Comparison of ENCODE assay signal across 7 mouse cellular contexts in genomic region chrX:53052652-53053500, GRCm38 (mm10).
DNase-seq lines count a peak whose midpoint lies in the region; ATAC-seq and TF ChIP-seq lines count a peak whose summit lies in the region.

No protein-coding gene starts in this region.

- no peak for TF ChIP-seq POLR2A in cerebellum, adult 2 months (IDR thresholded peaks at IDR 0.05; ENCODE audit: borderline replicate concordance, insufficient read depth, low read length)

- peak overlapping the region; percentile 22; the same call in 1 of the 2 replicates for H3K4me2 ChIP-seq in intestine, embryonic 15.5 days (replicated peaks)

- TF ChIP-seq CTCF in cerebellum, adult 2 months (IDR thresholded peaks at IDR 0.05; ENCODE audit: borderline replicate concordance, insufficient read depth, low read depth, low read length): no peak

- H3K36me3 ChIP-seq in embryonic facial prominence, embryonic 10.5 days (replicated peaks): peaks cover 10% of the 10 kb centered on the region
- H3K36me3 ChIP-seq in intestine, embryonic 15.5 days: no peaks in the 10 kb centered on the region

- 18% methylated on average over 13 of the region's 13 CpGs for WGBS in embryonic facial prominence, embryonic 10.5 days
- 21% methylated on average over 13 of the region's 13 CpGs for WGBS in intestine, embryonic 15.5 days
- WGBS in cerebellum, adult 2 months: 19% methylated on average over 12 of the region's 13 CpGs

- H3K27ac ChIP-seq in embryonic facial prominence, embryonic 10.5 days (replicated peaks): peak overlapping the region; percentile 77
- H3K27ac ChIP-seq in intestine, embryonic 15.5 days: no peak overlapping the region
- no peak overlapping the region for H3K27ac ChIP-seq in cerebellum, adult 2 months (ENCODE audit: insufficient read depth, low read length)

- peaks cover 41% of the 10 kb centered on the region for H3K4me1 ChIP-seq in embryonic facial prominence, embryonic 10.5 days
- 0 out of 2 replicates have a peak, but pooled peaks cover 2% of the 10 kb centered on the region for H3K4me1 ChIP-seq in intestine, embryonic 15.5 days (replicated peaks)
- no peaks in the 10 kb centered on the region for H3K4me1 ChIP-seq in cerebellum, adult 2 months (ENCODE audit: control insufficient read depth, insufficient read depth, low read length)

- DNase-seq in thymus, postnatal 0 days (ENCODE audit: low spot score): peak; percentile 51
- no peak for DNase-seq in thymus, adult 18-20 months
- peak; percentile 85 for DNase-seq in embryonic facial prominence, embryonic 10.5 days (ENCODE audit: low spot score)
- DNase-seq in lung, postnatal 4 days: peak; percentile 67 to 81
- no peak for DNase-seq in cerebellum, adult 8-10 months
- DNase-seq in cerebellum, adult 2 months: no peak

- H3K27me3 ChIP-seq in embryonic facial prominence, embryonic 10.5 days (replicated peaks; ENCODE audit: low read depth, poor library complexity, severe bottlenecking): peaks cover 16% of the 10 kb centered on the region
- 0 out of 2 replicates have a peak, but pooled peaks cover 2% of the 10 kb centered on the region for H3K27me3 ChIP-seq in intestine, embryonic 15.5 days (replicated peaks)
- H3K27me3 ChIP-seq in cerebellum, adult 2 months (ENCODE audit: control insufficient read depth, insufficient read depth, low read length): peaks cover 2% of the 10 kb centered on the region; the same call in 1 of the 2 replicates

- peak overlapping the region; percentile 46 for H3K4me3 ChIP-seq in embryonic facial prominence, embryonic 10.5 days
- no peak overlapping the region for H3K4me3 ChIP-seq in intestine, embryonic 15.5 days (replicated peaks)
- H3K4me3 ChIP-seq in cerebellum, adult 2 months (replicated peaks; ENCODE audit: insufficient read depth, low read depth, low read length): no peak overlapping the region

- no peak overlapping the region for H3K9ac ChIP-seq in intestine, embryonic 15.5 days

- peak; percentile 30 for ATAC-seq in intestine, embryonic 15.5 days

- no peaks in the 10 kb centered on the region for H3K9me3 ChIP-seq in embryonic facial prominence, embryonic 10.5 days
- no peaks in the 10 kb centered on the region for H3K9me3 ChIP-seq in intestine, embryonic 15.5 days

Comparison
In these comparisons a context has a peak if more than half of its experiments do, and no peak if none do; other contexts are left out.
1. DNase-seq: peak in thymus, postnatal 0 days (single experiment), embryonic facial prominence, embryonic 10.5 days (single experiment) and lung, postnatal 4 days (2 of 2); none in thymus, adult 18-20 months (0 of 2), cerebellum, adult 8-10 months (single experiment) and cerebellum, adult 2 months (0 of 2).